Mouse (Mus musculus) neural tube, embryonic 15.5 days (tissue): ENCODE data around the gene Fosl1. TPM values are rescaled to one million over a fixed set of nuclear protein-coding genes. Genes with fewer than 3 reads are reported as not detected.

Experiments used
- ATAC-seq: fragments of 200-750 bp; cut with Nextera tagmentation; 2 replicates; pipeline ENCODE4 v1.8.0; 2017; ENCODE audit warnings: mild to moderate bottlenecking, moderate TSS enrichment, moderate library complexity; ENCODE audit not compliant: low FRiP score
- H3K27ac ChIP-seq: fragments of 300-500 bp; sonication (generic); replicated peaks from 2 replicates; pipeline ENCODE4 v1.5.1; 2015; ENCODE audit warnings: mild to moderate bottlenecking, inconsistent platforms
- H3K27me3 ChIP-seq: fragments of 300-500 bp; sonication (generic); replicated peaks from 2 replicates; pipeline ENCODE4 v1.6.1; 2015; ENCODE audit warnings: inconsistent platforms
- H3K36me3 ChIP-seq: fragments of 300-500 bp; sonication (generic); 2 replicates; pipeline ENCODE4 v1.6.1; 2015; ENCODE audit warnings: inconsistent platforms
- H3K4me1 ChIP-seq: fragments of 300-500 bp; sonication (generic); 2 replicates; pipeline ENCODE4 v1.6.1; 2015; ENCODE audit warnings: inconsistent platforms
- H3K4me2 ChIP-seq: fragments of 300-500 bp; sonication (generic); 2 replicates; pipeline ENCODE4 v1.6.1; 2015; ENCODE audit warnings: inconsistent platforms, mild to moderate bottlenecking, moderate library complexity
- H3K4me3 ChIP-seq: fragments of 300-500 bp; sonication (generic); replicated peaks from 2 replicates; pipeline ENCODE4 v1.5.1; 2015; ENCODE audit warnings: mild to moderate bottlenecking, inconsistent platforms
- H3K9ac ChIP-seq: fragments of 300-500 bp; sonication (generic); replicated peaks from 2 replicates; pipeline ENCODE4 v1.6.1; 2015; ENCODE audit warnings: mild to moderate bottlenecking, inconsistent platforms
- H3K9me3 ChIP-seq: fragments of 300-500 bp; sonication (generic); replicated peaks from 2 replicates; pipeline ENCODE4 v1.6.1; 2016; ENCODE audit warnings: inconsistent platforms
- WGBS: fragments of 180-500 bp; shearing (Covaris S2); methylation state at CpG from one replicate; pipeline ENCODE4 v1.1.7; 2015; ENCODE audit warnings: mixed read lengths; 5-methylcytosine and 5-hydroxymethylcytosine counted together
- polyA plus RNA-seq: library from polyadenylated mRNA; unstranded; fragments of >200 nt; fragmentation: Nextera tagmentation; extraction: Ambion mirVana; gene quantifications from 2 replicates; pipeline ENCODE4 v1.2.1, GENCODE M21; 2015

The Fosl1 gene
- polyA plus RNA-seq, 1 experiment from 2014 or later = not detected

GRCm38 (mm10) chr19:5474281-5475068 lies 27.1 kb downstream of the Fosl1 start:
- no peaks in the 10 kb centered on the region for H3K9me3 ChIP-seq

DNA sequence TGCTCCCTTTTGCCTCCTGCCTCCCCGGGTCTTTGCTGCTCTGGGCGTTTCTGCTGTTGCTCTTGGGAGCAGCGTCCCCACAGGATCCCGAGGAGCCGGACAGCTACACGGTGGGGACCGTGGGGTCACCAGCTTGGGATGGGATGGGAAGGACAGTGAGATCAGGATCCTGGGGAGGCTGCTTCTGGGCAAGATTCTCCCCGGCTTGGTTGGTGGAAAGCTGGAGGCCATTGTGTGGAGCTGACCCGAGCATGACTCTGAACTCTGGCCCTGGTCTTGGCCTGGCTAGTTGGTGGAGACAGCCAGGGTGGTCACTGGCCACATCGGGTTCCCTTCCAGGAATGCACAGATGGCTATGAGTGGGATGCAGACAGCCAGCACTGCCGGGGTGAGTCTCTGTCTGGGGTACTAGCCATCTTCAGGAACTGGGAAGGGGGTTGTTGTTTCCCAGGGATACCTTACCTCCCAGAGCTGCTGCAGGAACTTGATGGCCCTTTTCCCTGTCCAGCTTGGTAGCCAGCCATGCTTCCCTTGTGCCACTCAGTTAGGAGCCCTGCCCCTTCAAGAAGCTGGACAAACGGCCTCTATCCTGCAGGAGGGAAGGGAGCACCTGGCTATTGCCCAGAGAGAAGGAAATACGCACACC lies 27.8 kb downstream of the Fosl1 start:
- H3K9ac ChIP-seq = peak overlapping the region; percentile 71
- ATAC-seq = peak; percentile 25; the same call in 1 of the 2 replicates
- WGBS = 22% methylated on average over 13 of the region's 13 CpGs
- peak overlapping the region; percentile 75 for H3K27ac ChIP-seq
- H3K4me2 ChIP-seq = peak overlapping the region; percentile 97
- H3K9me3 ChIP-seq = no peaks in the 10 kb centered on the region
- no peaks in the 10 kb centered on the region for H3K27me3 ChIP-seq
- peaks cover 13% of the 10 kb centered on the region for H3K36me3 ChIP-seq
- peak overlapping the region; percentile 61 for H3K4me3 ChIP-seq
- peaks cover 34% of the 10 kb centered on the region for H3K4me1 ChIP-seq

More at GRCm38 (mm10) chr19:5474281-5475068, 27.1 kb downstream of the Fosl1 start:
- WGBS = 1% methylated on average over 44 of the region's 68 CpGs
- Histone ChIP-seq H3K9ac (peak overlapping the region; percentile 71), H3K4me2 (peak overlapping the region; percentile 97), H3K4me1 (peaks cover 34% of the 10 kb centered on the region), H3K27ac (peak overlapping the region; percentile 75), H3K4me3 (peak overlapping the region; percentile 61), H3K27me3 (no peaks in the 10 kb centered on the region), H3K36me3 (peaks cover 6% of the 10 kb centered on the region)
- peak; percentile 70 for ATAC-seq

DNA sequence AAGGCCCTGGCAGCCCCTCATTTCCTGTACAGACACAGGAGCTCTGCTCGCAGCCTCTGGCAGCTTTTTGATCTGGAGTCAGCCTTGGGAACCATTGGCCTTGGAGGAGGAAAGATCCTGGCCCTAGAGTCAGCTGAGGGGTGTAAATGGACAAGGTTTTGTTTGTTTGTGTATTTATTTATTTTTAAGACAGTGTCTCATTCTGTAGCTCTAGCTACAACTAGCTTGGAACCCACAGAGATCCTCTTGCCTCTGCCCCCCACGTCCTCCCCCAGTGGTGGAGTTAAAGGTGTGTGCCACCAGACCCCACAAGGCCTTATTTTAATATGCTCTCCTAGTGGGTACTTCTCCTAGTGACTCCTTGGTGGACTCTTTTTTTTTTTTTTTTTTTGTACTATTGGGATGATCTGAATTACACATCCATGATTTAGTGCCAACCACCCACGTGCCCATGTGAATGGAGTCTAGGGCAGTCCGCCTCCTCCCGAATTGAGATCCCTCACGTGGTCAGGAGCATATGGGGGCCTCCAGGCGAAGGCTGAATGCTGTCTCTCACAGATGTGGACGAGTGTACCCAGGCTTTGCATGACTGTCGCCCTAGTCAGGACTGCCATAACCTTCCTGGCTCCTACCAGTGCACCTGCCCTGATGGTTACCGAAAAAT lies 29.8 kb downstream of the Fosl1 start:
- no peak for ATAC-seq
- H3K27me3 ChIP-seq = no peaks in the 10 kb centered on the region
- H3K27ac ChIP-seq = no peak overlapping the region
- peaks cover 24% of the 10 kb centered on the region for H3K36me3 ChIP-seq
- 71% methylated on average over 10 of the region's 10 CpGs for WGBS
- H3K9me3 ChIP-seq = no peaks in the 10 kb centered on the region
- no peak overlapping the region for H3K4me2 ChIP-seq
- H3K9ac ChIP-seq = no peak overlapping the region
- peaks cover 34% of the 10 kb centered on the region for H3K4me1 ChIP-seq
- H3K4me3 ChIP-seq = no peak overlapping the region

- H3K9me3 ChIP-seq = no peaks in the 10 kb centered on the region
- no peak for ATAC-seq
- no peaks in the 10 kb centered on the region for H3K27me3 ChIP-seq
- no peak overlapping the region for H3K9ac ChIP-seq
- H3K36me3 ChIP-seq = peaks cover 30% of the 10 kb centered on the region
- H3K27ac ChIP-seq = no peak overlapping the region
- H3K4me3 ChIP-seq = no peak overlapping the region
- peaks cover 34% of the 10 kb centered on the region for H3K4me1 ChIP-seq
- 88% methylated on average over 18 of the region's 18 CpGs for WGBS
- H3K4me2 ChIP-seq = no peak overlapping the region
These were observed 30.4 kb downstream of the Fosl1 start for GRCm38 (mm10) chr19:5477668-5478300.

DNA sequence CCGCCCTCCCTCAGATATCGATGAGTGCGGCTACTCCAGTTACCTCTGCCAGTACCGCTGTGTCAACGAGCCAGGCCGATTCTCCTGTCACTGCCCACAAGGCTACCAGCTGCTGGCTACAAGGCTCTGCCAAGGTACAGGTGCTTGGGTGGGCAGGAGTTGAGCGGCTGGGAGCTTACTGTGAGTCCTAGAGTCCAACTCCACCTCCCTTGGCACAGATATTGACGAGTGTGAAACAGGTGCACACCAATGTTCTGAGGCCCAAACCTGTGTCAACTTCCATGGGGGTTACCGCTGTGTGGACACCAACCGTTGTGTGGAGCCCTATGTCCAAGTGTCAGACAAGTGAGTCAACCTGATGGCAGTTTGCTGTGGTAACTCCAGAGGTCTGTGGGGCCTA lies 32.7 kb downstream of the Fosl1 start:
- H3K9me3 ChIP-seq = no peaks in the 10 kb centered on the region
- no peak overlapping the region for H3K4me2 ChIP-seq
- no peak overlapping the region for H3K27ac ChIP-seq
- no peak overlapping the region for H3K4me3 ChIP-seq
- no peaks in the 10 kb centered on the region for H3K27me3 ChIP-seq
- no peak for ATAC-seq
- 93% methylated on average over 10 of the region's 10 CpGs for WGBS
- H3K9ac ChIP-seq = no peak overlapping the region
- H3K4me1 ChIP-seq = peaks cover 19% of the 10 kb centered on the region
- H3K36me3 ChIP-seq = peaks cover 52% of the 10 kb centered on the region

DNA sequence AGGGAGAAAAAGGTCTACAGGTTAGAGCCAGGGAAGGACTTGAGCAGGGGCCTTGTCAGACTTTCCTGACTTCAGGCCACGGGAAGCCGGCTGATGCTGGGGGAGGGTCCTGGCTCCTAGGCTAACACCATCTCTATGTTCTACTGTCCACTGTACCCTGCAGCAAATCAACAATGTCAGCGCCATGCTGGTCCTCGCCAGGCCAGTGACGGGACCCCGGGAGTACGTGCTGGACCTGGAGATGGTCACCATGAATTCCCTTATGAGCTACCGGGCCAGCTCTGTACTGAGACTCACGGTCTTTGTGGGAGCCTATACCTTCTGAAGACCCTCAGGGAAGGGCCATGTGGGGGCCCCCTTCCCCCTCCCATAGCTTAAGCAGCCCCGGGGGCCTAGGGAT lies 34.1 kb downstream of the Fosl1 start:
- H3K36me3 ChIP-seq = peaks cover 58% of the 10 kb centered on the region
- ATAC-seq = no peak
- 89% methylated on average over 10 of the region's 10 CpGs for WGBS

GRCm38 (mm10) chr19:5483386-5484359 lies 36.3 kb downstream of the Fosl1 start:
- Histone ChIP-seq H3K4me2 (no peak overlapping the region), H3K27ac (no peak overlapping the region), H3K4me1 (peaks cover 21% of the 10 kb centered on the region), H3K9me3 (no peaks in the 10 kb centered on the region), H3K9ac (no peak overlapping the region), H3K4me3 (no peak overlapping the region), H3K27me3 (no peaks in the 10 kb centered on the region), H3K36me3 (peaks cover 58% of the 10 kb centered on the region)
- ATAC-seq = no peak
- 95% methylated on average over 19 of the region's 19 CpGs for WGBS

More for the DNA sequence above, 34.1 kb downstream of the Fosl1 start:
- Histone ChIP-seq H3K27ac (no peak overlapping the region), H3K9me3 (no peaks in the 10 kb centered on the region), H3K4me3 (no peak overlapping the region), H3K4me2 (no peak overlapping the region), H3K27me3 (no peaks in the 10 kb centered on the region), H3K9ac (no peak overlapping the region), H3K4me1 (peaks cover 12% of the 10 kb centered on the region)

GRCm38 (mm10) chr19:5484496-5484895 lies 37.1 kb downstream of the Fosl1 start:
- Histone ChIP-seq H3K4me2 (no peak overlapping the region), H3K9ac (no peak overlapping the region), H3K27ac (no peak overlapping the region), H3K4me3 (no peak overlapping the region), H3K4me1 (peaks cover 29% of the 10 kb centered on the region), H3K9me3 (no peaks in the 10 kb centered on the region), H3K27me3 (no peaks in the 10 kb centered on the region), H3K36me3 (peaks cover 52% of the 10 kb centered on the region)
- no peak for ATAC-seq
- 89% methylated on average over 5 of the region's 5 CpGs for WGBS

DNA sequence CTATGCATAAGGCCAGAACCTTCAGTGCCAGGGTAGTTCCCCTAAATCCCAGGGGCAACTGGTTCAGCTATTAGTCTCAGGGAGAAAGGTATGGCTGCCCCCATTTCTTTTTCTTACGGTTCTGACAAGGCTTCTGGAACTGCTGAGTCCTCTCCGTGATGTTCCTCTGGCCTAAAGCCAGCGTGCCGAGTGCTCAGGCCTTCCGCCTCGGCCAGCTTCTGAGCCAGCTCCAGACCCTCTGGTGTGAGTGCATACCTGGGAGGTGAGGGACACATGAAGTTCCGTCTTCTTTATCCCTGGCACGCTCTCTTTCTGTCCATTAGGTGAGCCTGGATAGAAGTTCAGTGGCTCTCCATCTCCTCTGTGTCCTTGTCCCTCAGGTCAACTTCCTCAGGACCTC lies 38.0 kb downstream of the Fosl1 start:
- no peak overlapping the region for H3K27ac ChIP-seq
- H3K9ac ChIP-seq = no peak overlapping the region
- H3K4me2 ChIP-seq = no peak overlapping the region
- 95% methylated on average over 8 of the region's 8 CpGs for WGBS
- H3K4me1 ChIP-seq = peaks cover 35% of the 10 kb centered on the region
- H3K9me3 ChIP-seq = no peaks in the 10 kb centered on the region
- peaks cover 44% of the 10 kb centered on the region for H3K36me3 ChIP-seq
- ATAC-seq = no peak
- no peaks in the 10 kb centered on the region for H3K27me3 ChIP-seq
- H3K4me3 ChIP-seq = no peak overlapping the region

- H3K27ac ChIP-seq = no peak overlapping the region
- H3K4me1 ChIP-seq = peaks cover 35% of the 10 kb centered on the region
- ATAC-seq = no peak
- 94% methylated on average over 7 of the region's 7 CpGs for WGBS
- no peak overlapping the region for H3K4me3 ChIP-seq
- no peaks in the 10 kb centered on the region for H3K9me3 ChIP-seq
- no peaks in the 10 kb centered on the region for H3K27me3 ChIP-seq
- no peak overlapping the region for H3K9ac ChIP-seq
- peaks cover 44% of the 10 kb centered on the region for H3K36me3 ChIP-seq
- no peak overlapping the region for H3K4me2 ChIP-seq
These were observed 38.5 kb downstream of the Fosl1 start for GRCm38 (mm10) chr19:5485821-5486220.
